Mouse (Mus musculus) heart, adult 2 months (tissue): ENCODE measurements around the gene Inhbb.

Experiments used
- CTCF ChIP-seq: fragments of 200-600 bp; IDR thresholded peaks from 2 replicates; pipeline ENCODE4 v1.8.1; 2022; ENCODE audit warnings: antibody characterized with exemption, mild to moderate bottlenecking, moderate library complexity
- EP300 ChIP-seq: fragments of 200-500 bp; IDR thresholded peaks from 2 replicates; pipeline ENCODE4 v1.6.1; 2011; ENCODE audit warnings: low read depth, low read length, control low read depth; ENCODE audit not compliant: insufficient read depth

GRCm38 (mm10) chr1:119451417-119451816, 29.4 kb upstream of the Inhbb start:
- TF ChIP-seq CTCF (no peak), EP300 (no peak)
